Mouse (Mus musculus) G1E (cell line): Measurements from ENCODE around the gene Fcna.

Experiments used
- CTCF ChIP-seq: IDR thresholded peaks from 2 replicates; pipeline ENCODE4 v1.5.1; 2012; ENCODE audit warnings: low read depth, low read length, inconsistent platforms, mixed read lengths
- GATA1 ChIP-seq: IDR thresholded peaks from 2 replicates; pipeline ENCODE4 v1.6.1; 2012; ENCODE audit warnings: borderline replicate concordance, low read length, inconsistent platforms, mixed read lengths
- POLR2AphosphoS5 ChIP-seq: IDR thresholded peaks from 2 replicates; pipeline ENCODE4 v1.6.1; 2012; ENCODE audit warnings: low read depth, low read length, inconsistent platforms; ENCODE audit not compliant: insufficient replicate concordance
- TAL1 ChIP-seq: conservative IDR thresholded peaks from 2 replicates; pipeline ENCODE4 v1.6.1; 2012; ENCODE audit warnings: low read depth, low read length, inconsistent platforms, mixed read lengths

- no peak for TF ChIP-seq CTCF
- TF ChIP-seq GATA1, result no peak
- TF ChIP-seq TAL1, result no peak
- TF ChIP-seq POLR2AphosphoS5, result no peak
These were observed 36.0 kb downstream of the Fcna start for GRCm38 (mm10) chr2:25591863-25592262.
